Mouse (Mus musculus): ENCODE results near the gene Pogz.

DNA sequence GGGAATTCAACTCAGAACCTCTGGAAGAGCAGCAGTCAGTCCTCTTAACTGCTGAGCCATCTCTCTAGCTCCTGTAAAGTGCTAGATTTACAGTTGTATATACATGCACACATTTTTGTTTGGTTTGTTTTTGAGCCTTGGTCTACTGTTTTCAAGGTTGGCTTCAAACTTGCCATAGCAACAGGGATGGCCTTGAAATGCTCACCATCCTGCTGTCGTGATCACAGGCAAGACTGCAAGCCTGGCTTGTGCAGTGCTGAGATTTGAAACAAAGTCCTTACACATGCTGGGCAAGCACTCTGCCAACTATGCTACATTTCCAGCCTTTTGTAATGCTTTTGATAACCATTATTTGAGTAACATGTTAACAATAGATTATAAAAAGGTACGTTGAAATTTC lies 22.1 kb downstream of the Pogz start:
- TF ChIP-seq CTCF (IDR thresholded peaks at IDR 0.05; ENCODE audit: low read depth) (no peak), EP300 (IDR thresholded peaks at IDR 0.05; ENCODE audit: low read depth) (no peak)
